Mouse (Mus musculus) E14TG2a.4 (cell line): ENCODE measurements around the gene Rec114.

ENCODE experiments used
- CTCF ChIP-seq: conservative IDR thresholded peaks from 2 replicates; pipeline ENCODE4 v1.5.1; 2014; ENCODE audit warnings: low read length
- NANOG ChIP-seq: IDR thresholded peaks from 2 replicates; pipeline ENCODE4 v1.6.1; 2014; ENCODE audit warnings: borderline replicate concordance, low read length, mixed read lengths

GRCm38 (mm10) chr9:58721021-58721420, 22.7 kb downstream of the Rec114 start:
- TF ChIP-seq NANOG (no peak), CTCF (no peak)
